Mouse (Mus musculus) frontal cortex, adult (tissue): ENCODE data around the gene Astl.
A peak's percentile ranks its signal among the peaks of the same experiment; 100 is the strongest.

ENCODE experiments used
- ATAC-seq: cut with Nextera tagmentation; 2 replicates; pipeline ENCODE4 v1.9.2; 2017; ENCODE audit warnings: mild to moderate bottlenecking, moderate library complexity, mixed read lengths; ENCODE audit not compliant: low TSS enrichment

Gene Astl

GRCm38 (mm10) chr2:127324456-127324855, 14.0 kb upstream of the Astl start:
- ATAC-seq = no peak

GRCm38 (mm10) chr2:127328090-127328851, 10.2 kb upstream of the Astl start:
- no peak for ATAC-seq

GRCm38 (mm10) chr2:127332807-127333570, 5.5 kb upstream of the Astl start:
- no peak for ATAC-seq

DNA sequence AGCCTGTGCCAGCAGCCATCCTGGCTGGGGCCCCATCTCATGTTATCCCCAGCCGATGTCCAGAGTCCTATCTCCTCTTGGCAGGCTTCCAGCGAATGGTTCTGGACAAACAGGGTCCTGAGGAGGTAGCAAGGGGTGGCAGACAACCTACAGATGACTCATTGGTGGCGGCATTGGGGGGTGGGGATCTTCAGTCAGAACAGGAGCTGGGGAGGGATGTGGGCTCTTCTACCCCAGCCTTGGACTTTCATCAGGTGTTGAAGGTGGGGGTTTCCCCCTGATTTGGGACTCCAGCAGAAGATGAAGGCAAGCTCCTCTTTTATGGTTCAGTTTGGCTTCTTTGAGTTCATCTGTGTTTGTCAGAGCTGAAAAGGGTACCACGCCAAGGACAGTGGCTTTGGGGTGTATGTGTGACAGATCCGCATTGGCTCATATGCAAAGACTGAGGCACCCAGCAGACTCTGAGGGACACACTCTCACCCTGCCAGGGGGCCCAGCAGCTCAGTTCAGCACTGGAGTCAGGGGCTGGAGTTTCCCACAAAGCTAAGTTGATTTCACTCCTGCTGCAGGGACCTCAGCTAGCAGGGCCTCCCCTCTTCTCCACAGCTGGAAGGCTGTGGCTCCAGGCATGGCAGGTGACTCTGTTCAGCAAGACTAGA, 4.4 kb upstream of the Astl start:
- ATAC-seq = no peak

DNA sequence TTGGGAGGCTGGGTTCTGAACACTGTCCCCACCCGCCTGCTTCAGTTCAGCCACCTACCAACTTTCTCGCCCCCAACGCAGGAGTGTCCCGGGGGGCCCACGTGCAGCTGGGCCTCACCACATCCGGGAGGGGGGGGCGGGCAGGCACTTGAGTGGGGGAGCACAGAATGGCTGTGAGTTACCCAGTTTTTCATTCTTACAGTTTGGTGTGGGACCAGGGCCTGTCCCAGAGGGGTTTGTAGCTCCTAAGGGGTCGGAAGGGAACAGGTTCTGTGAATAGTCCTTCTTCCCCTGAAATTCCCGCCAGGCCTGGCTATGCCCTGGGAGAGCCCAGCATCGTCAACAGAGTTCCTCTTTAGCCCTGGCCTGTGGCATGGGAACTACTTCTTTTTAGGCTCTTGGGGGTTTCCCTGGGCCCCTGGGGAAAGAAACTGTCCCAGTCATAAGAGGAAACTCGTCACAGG, 3.3 kb upstream of the Astl start:
- no peak for ATAC-seq

DNA sequence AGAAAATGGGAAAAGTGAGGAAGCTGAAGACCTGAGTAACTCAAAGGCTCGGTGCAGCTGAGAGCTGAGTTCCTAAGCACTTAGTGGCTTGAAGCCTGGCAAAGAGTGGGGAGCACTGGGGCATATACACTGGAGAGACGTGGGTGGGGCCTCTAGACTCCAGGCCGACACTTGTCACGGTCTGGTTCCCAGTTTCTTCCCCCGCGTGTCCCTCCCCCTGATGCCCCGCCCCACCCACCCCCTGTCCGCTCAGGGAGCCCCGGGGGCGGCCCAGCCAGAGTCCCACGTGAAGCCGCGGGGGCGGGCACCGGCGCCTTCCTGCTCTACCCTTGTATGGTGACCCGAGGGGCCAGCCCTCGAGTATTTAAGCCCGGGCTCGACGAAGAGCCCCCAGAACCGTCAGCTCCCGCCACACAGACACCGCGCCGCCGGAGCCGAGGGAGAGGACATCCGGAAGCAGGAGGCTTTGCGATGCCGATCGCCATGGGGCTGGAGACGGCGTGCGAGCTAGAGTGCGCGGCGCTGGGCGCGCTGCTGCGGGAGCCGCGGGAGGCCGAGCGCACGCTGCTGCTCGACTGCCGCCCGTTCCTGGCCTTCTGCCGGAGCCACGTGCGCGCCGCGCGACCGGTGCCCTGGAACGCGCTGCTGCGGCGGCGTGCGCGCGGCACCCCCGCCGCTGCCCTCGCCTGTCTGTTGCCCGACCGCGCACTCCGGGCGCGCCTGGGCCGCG, 2.5 kb upstream of the Astl start, which contains the start of gene Dusp2:
Gene Dusp2, plus strand, starts transcription at position 393 of the 730 bp plus-strand sequence.
- peak; percentile 81 for ATAC-seq

DNA sequence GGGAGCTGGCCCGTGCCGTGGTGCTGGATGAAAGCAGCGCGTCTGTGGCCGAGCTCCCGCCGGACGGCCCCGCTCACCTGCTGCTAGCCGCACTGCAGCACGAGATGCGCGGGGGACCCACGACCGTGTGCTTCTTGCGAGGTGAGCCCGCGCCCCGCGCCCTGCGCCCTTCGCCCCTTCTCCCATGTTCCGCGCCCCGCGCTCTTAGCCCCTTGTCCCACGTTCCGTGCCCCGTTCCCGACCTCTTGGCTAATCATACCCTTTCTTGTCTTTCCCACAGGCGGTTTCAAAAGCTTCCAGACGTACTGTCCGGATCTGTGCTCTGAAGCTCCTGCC, 2.0 kb upstream of the Astl start:
- no peak for ATAC-seq

DNA sequence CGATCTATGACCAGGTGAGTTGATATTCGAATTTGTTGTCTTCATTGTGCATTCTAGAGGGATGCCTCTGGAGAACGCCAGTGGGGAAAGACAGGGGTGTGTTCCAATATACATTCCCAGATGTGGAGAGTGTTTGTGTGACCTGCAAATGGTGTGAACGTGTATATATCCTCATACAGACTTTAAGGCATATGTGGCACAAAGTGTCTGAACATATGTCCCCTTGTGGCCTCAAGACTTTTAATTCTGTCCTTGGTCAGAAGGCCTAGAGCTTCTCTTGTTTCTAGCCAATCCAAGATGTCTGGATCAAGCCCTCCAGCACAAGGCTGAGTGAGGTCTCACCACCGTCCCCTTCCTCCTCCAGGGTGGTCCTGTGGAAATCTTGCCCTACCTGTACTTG, 1.6 kb upstream of the Astl start:
- ATAC-seq = no peak

GRCm38 (mm10) chr2:127337531-127337930, 908 bp upstream of the Astl start:
- ATAC-seq = no peak

DNA sequence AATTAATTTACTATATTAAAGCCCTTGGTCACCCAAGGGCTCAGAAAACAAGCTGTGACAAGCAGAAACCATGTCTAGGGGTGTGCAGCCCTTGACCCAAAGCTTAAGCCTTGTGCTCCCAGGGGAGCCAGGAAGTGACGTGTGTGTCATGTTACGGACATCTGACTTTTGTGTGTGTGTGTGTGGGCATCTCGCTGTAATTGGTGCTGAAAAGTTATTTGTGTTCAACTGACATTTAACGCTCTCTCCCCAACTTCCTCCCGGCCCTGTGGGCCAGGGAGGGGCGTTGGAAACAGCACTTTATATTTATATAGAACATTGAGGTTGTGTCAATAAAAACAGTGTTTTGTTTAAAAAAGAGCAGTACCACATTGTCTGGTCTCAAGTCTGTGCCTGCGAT, 427 bp upstream of the Astl start:
- no peak for ATAC-seq

DNA sequence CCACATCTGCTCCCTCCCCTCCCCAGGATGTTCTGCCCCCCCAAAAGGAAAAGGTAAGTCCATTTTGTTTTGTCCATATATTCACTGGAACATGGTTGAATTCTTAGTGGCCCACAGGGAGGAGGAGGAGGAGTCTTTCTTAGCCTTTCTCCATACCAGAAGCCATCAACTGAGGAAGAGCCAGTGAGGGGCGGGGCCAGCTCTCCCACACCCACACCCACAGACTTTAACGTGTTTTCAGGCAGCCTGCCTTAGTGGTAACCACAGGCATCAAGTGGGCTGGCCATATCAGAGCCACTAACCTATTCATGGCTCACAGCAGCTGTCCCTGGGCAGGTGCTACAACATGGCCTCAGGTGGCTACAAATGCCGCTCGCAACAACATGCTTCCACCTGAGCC, 394 bp downstream of the Astl start:
- no peak for ATAC-seq

DNA sequence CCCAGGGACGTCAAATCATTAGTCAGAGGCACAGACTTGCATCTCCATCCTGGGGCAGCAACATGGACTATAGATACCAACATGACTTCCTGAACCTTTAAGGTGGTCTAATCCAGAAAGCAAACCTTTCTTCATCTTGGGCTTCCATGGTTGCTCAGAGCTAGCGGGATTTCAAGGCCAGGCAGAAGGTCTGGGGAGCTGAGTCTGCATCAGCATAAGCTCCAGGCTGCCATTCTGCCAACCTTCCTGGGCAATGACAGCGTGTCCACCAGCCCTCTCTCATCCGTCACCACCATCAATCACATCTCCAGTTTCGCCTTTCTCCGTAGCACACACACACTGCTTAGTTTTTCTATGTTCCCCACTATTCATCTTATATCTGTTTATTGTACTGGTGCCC, 823 bp downstream of the Astl start:
- ATAC-seq = no peak

DNA sequence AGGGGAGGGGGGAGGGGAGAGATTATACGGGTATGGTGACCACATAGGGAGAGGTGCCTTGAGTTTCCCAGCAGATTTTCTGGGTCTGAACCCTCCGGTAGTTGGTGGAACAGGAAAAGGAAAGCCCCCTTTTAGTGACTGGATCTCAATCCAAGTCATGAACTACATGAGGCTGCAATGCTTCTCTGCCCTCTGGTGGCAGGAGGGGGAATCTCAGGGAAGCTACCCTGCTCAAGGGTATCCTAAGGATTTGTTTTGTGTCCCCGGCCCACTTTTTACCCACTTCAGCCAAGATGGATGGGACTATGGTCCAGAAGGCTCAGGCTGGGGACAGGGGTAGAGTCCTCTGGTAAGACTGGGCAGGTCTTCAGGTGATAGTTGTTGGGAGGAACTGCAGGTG, 2.7 kb downstream of the Astl start:
- ATAC-seq = 0 out of 2 replicates have a peak, but pooled peaks have one; percentile 51

DNA sequence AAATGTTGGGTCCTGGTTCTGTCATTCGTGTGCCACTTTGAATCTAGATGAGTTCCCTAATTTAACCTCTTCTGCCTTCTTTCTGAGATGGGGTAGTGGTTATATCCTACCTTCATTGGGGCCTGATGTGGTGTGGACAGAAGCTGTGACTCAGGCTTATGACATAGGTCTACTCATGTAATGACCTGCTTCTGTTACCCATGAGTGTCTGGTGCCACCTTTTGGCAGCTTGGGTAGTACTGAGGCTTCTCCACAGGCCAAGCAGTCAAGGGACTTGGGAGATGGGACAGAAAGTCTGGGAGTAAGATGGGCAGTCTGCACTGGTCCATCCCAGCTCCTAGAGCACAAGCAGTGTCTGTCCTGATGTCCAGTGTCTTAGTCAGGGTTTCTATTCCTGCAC, 7.9 kb downstream of the Astl start:
- no peak for ATAC-seq

DNA sequence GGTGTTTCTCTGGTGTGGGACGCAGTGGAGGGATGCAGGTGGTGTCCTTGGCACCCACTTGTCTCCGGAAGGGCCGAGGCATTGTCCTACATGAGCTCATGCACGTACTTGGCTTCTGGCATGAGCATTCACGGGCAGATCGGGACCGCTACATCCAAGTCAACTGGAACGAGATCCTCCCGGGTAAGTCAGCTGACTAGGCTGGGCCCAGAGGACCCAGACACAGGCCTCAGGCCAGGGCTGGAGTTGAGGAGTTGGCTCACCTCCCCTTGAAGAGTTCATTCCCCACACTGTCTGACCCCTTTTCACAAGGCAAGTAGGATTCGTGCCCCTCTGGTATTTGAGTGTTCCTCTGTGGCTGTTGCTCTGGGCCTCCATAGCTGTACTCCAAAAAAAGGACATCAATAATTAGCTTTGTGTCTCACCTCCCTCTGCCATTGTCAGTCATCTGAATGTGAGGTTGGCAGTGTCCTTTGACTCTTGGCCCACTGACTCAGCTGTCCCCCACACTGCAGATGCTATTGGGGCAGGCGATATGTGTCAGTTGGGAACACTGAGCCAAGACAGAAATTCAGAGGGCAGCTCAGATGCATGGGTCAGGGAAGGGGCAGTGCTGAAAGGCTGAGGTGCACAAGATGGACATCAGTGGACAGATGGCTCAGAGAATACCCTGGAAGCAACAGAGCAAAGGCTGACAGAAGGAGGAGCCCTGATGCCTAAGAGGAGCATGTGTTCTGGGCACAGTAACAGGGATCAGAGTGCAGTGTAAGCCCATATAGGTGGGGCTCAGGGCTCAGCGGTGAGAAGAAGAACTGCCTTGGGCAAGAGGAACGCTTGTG, 8.9 kb downstream of the Astl start:
- no peak for ATAC-seq

- no peak for ATAC-seq
These were observed 15.4 kb downstream of the Astl start for GRCm38 (mm10) chr2:127353881-127354280.

- peak; percentile 95 for ATAC-seq
These were observed 24.2 kb downstream of the Astl start, which contains the start of gene Adra2b for GRCm38 (mm10) chr2:127362459-127363281. TSS of gene Adra2b (plus strand) at chr2:127363208.

GRCm38 (mm10) chr2:127363282-127363652, 24.8 kb downstream of the Astl start:
- no peak for ATAC-seq

DNA sequence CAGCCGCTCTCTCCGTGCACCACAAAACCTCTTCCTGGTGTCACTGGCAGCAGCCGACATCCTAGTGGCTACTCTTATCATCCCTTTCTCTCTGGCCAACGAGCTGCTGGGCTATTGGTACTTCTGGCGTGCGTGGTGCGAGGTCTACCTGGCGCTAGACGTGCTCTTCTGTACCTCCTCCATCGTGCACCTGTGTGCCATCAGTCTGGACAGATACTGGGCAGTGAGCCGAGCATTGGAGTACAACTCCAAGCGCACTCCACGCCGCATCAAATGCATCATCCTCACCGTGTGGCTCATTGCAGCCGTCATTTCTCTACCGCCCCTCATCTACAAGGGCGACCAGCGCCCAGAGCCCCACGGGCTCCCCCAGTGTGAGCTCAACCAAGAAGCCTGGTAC, 25.3 kb downstream of the Astl start:
- ATAC-seq = no peak

GRCm38 (mm10) chr2:127364452-127364851, 26.0 kb downstream of the Astl start:
- no peak for ATAC-seq
